Mouse (Mus musculus) spleen, adult 2 months (tissue): ENCODE measurements at regions not wholly inside any gene's neighbourhood (a gene's known extent, or its start where the extent isn't known, plus 50 kb on each side); places are given as distances from the start of the nearest gene placed in this dataset.

Experiments
- CTCF ChIP-seq: fragments of 200-500 bp; IDR thresholded peaks from 2 replicates; pipeline ENCODE4 v1.5.1; 2011; ENCODE audit warnings: mild to moderate bottlenecking, inconsistent platforms; ENCODE audit not compliant: insufficient read depth, insufficient read length, insufficient replicate concordance; ENCODE audit errors: extremely low read depth
- POLR2A ChIP-seq: fragments of 200-500 bp; IDR thresholded peaks from 2 replicates; pipeline ENCODE4 v1.6.1; 2011; ENCODE audit warnings: low read depth, low read length, inconsistent platforms

- TF ChIP-seq CTCF (no peak), POLR2A (no peak)
These were observed 243.9 kb upstream of the Dab2 start for GRCm38 (mm10) chr15:6055703-6056102.
